Mouse (Mus musculus) spleen, adult 2 months (tissue): Measurements from ENCODE around the gene Ddc. TPM values are rescaled to one million over a fixed set of nuclear protein-coding genes. Genes with fewer than 3 reads are reported as not detected.

Experiments
- DNase-seq, 2 experiments: peaks; one replicate each; pipeline versions ENCODE4 v3.0.0 to v3.0.0-alpha.2; 2012 to 2021; ENCODE audit warnings: low spot score in 2 of 2, low read depth in 1 of 2
- H3K27ac ChIP-seq: fragments of 200-500 bp; 2 replicates; pipeline ENCODE4 v1.5.1; 2012; ENCODE audit warnings: low read length, inconsistent platforms; ENCODE audit not compliant: insufficient read depth
- H3K27me3 ChIP-seq: fragments of 200-500 bp; 2 replicates; pipeline ENCODE4 v1.6.1; 2012; ENCODE audit warnings: mild to moderate bottlenecking, moderate library complexity, low read length, inconsistent platforms; ENCODE audit not compliant: control insufficient read depth, insufficient read depth
- H3K36me3 ChIP-seq: fragments of 200-500 bp; 2 replicates; pipeline ENCODE4 v1.6.1; 2012; ENCODE audit warnings: mild to moderate bottlenecking, low read length, inconsistent platforms; ENCODE audit not compliant: control insufficient read depth, insufficient read depth
- H3K4me1 ChIP-seq: fragments of 200-500 bp; 2 replicates; pipeline ENCODE4 v1.6.1; 2011; ENCODE audit warnings: inconsistent platforms; ENCODE audit not compliant: control insufficient read depth, insufficient read depth, insufficient read length
- H3K4me3 ChIP-seq: fragments of 200-500 bp; 2 replicates; pipeline ENCODE4 v1.5.1; 2011; ENCODE audit warnings: mild to moderate bottlenecking, inconsistent platforms; ENCODE audit not compliant: insufficient read depth, insufficient read length; ENCODE audit errors: extremely low read depth
- CTCF ChIP-seq: fragments of 200-500 bp; IDR thresholded peaks from 2 replicates; pipeline ENCODE4 v1.5.1; 2011; ENCODE audit warnings: mild to moderate bottlenecking, inconsistent platforms; ENCODE audit not compliant: insufficient read depth, insufficient read length, insufficient replicate concordance; ENCODE audit errors: extremely low read depth
- POLR2A ChIP-seq: fragments of 200-500 bp; IDR thresholded peaks from 2 replicates; pipeline ENCODE4 v1.6.1; 2011; ENCODE audit warnings: low read depth, low read length, inconsistent platforms
- WGBS: fragments of 180-500 bp; shearing (Covaris S2); methylation state at CpG from one replicate; pipeline ENCODE4 v1.1.7; 2018; 5-methylcytosine and 5-hydroxymethylcytosine counted together
- polyA plus RNA-seq: library from polyadenylated mRNA; depleted of rRNA; stranded (reverse); fragments of >200 nt; gene quantifications from 2 replicates; pipeline ENCODE4 v1.2.3, GENCODE M21; 2012

Ddc gene
- polyA plus RNA-seq, 1 experiment = 0.35 TPM

GRCm38 (mm10) chr11:11831526-11831925 lies 66.4 kb downstream of the Ddc start:
- H3K36me3 ChIP-seq = no peaks in the 10 kb centered on the region
- H3K27ac ChIP-seq = no peak overlapping the region
- H3K27me3 ChIP-seq = no peaks in the 10 kb centered on the region
- no peak for DNase-seq
- WGBS = 92% methylated on average over 6 of the region's 6 CpGs
- TF ChIP-seq CTCF (no peak), POLR2A (no peak)
- H3K4me1 ChIP-seq = no peaks in the 10 kb centered on the region
- no peak overlapping the region for H3K4me3 ChIP-seq

GRCm38 (mm10) chr11:11830884-11831495 lies 67.0 kb downstream of the Ddc start:
- no peaks in the 10 kb centered on the region for H3K27me3 ChIP-seq
- H3K4me1 ChIP-seq = no peaks in the 10 kb centered on the region
- TF ChIP-seq CTCF (no peak), POLR2A (no peak)
- no peak for DNase-seq
- WGBS = 94% methylated on average over 12 of the region's 12 CpGs
- no peak overlapping the region for H3K27ac ChIP-seq
- no peaks in the 10 kb centered on the region for H3K36me3 ChIP-seq
- H3K4me3 ChIP-seq = no peak overlapping the region

GRCm38 (mm10) chr11:11829161-11830000 lies 68.6 kb downstream of the Ddc start:
- 83% methylated on average over 11 of the region's 11 CpGs for WGBS
- TF ChIP-seq POLR2A = no peak
- no peak for TF ChIP-seq CTCF
- Histone ChIP-seq H3K27ac (no peak overlapping the region), H3K27me3 (no peaks in the 10 kb centered on the region), H3K4me1 (no peaks in the 10 kb centered on the region), H3K36me3 (no peaks in the 10 kb centered on the region), H3K4me3 (no peak overlapping the region)
- DNase-seq = no peak

- Histone ChIP-seq H3K36me3 (no peaks in the 10 kb centered on the region), H3K27ac (no peak overlapping the region), H3K27me3 (no peaks in the 10 kb centered on the region), H3K4me3 (no peak overlapping the region), H3K4me1 (no peaks in the 10 kb centered on the region)
- WGBS = 71% methylated on average over 6 of the region's 6 CpGs
- no peak for DNase-seq
- TF ChIP-seq POLR2A = no peak
- TF ChIP-seq CTCF = no peak
Observed at GRCm38 (mm10) chr11:11828761-11829160, 69.2 kb downstream of the Ddc start.

GRCm38 (mm10) chr11:11828251-11828650 lies 69.7 kb downstream of the Ddc start:
- WGBS = 58% methylated on average over 5 of the region's 5 CpGs
- H3K4me3 ChIP-seq = no peak overlapping the region
- no peak overlapping the region for H3K27ac ChIP-seq
- no peaks in the 10 kb centered on the region for H3K27me3 ChIP-seq
- TF ChIP-seq CTCF (no peak), POLR2A (no peak)
- H3K4me1 ChIP-seq = no peaks in the 10 kb centered on the region
- no peaks in the 10 kb centered on the region for H3K36me3 ChIP-seq
- no peak for DNase-seq

- Histone ChIP-seq H3K4me1 (no peaks in the 10 kb centered on the region), H3K36me3 (no peaks in the 10 kb centered on the region), H3K27ac (no peak overlapping the region), H3K27me3 (no peaks in the 10 kb centered on the region), H3K4me3 (no peak overlapping the region)
- DNase-seq = no peak
- TF ChIP-seq CTCF (no peak), POLR2A (no peak)
Observed at GRCm38 (mm10) chr11:11826475-11826874, 71.5 kb downstream of the Ddc start.

- no peak for TF ChIP-seq CTCF
- TF ChIP-seq POLR2A = no peak
- H3K36me3 ChIP-seq = no peaks in the 10 kb centered on the region
- no peak overlapping the region for H3K4me3 ChIP-seq
- no peak overlapping the region for H3K27ac ChIP-seq
- no peaks in the 10 kb centered on the region for H3K27me3 ChIP-seq
- 88% methylated on average over 6 of the region's 6 CpGs for WGBS
- no peaks in the 10 kb centered on the region for H3K4me1 ChIP-seq
- no peak for DNase-seq
Observed at GRCm38 (mm10) chr11:11825670-11826069, 72.3 kb downstream of the Ddc start.
